Mouse (Mus musculus) C2C12 (cell line): ENCODE measurements around the gene Nsl1.

ENCODE experiments used
- CTCF ChIP-seq: IDR thresholded peaks from one replicate; pipeline ENCODE4 v1.5.1; 2011; ENCODE audit not compliant: control insufficient read depth, insufficient read depth, insufficient read length
- MAX ChIP-seq: IDR thresholded peaks from one replicate; pipeline ENCODE4 v1.6.1; 2011; ENCODE audit warnings: mild to moderate bottlenecking, control low read depth

GRCm38 (mm10) chr1:191055533-191055873 lies 7.3 kb upstream of the Nsl1 start:
- no peak for TF ChIP-seq CTCF
- no peak for TF ChIP-seq MAX
